Mouse (Mus musculus): ENCODE measurements at regions not wholly inside any gene's neighbourhood (a gene's known extent, or its start where the extent isn't known, plus 50 kb on each side); places are given as distances from the start of the nearest gene placed in this dataset.

DNA sequence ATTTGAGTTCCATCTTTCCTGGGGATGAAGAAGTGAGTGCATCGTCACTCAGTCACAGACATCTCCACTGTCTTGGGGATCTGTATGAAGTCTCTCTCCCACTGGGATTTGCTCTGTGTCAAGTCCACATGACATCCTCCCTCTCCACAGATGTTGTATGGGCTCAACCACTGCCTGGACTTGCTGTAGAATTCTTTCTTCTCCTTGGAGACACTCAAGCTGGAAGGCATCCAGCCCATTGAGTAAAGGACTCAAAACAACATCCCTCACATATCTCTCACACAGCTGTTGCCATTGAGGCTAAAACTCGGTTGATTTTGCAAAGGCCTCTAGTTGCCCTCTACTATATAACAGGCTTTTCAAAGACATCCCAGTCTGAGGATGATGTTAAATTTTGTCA is 71.0 kb upstream of the Rxfp2 start:
- ATAC-seq (ENCODE audit: low FRiP score, low TSS enrichment), result no peak
- Histone ChIP-seq H3K4me1 (ENCODE audit: control insufficient read depth, insufficient read depth, low read length) (no peaks in the 10 kb centered on the region), H3K27ac (ENCODE audit: low read depth, low read length) (no peak overlapping the region), H3K9ac (ENCODE audit: low read depth, low read length) (no peak overlapping the region), H3K4me3 (ENCODE audit: low read length) (no peak overlapping the region), H3K4me2 (replicated peaks; ENCODE audit: low read depth, low read length) (no peak overlapping the region), H3K9me3 (ENCODE audit: control insufficient read depth, low read length) (no peaks in the 10 kb centered on the region), H3K36me3 (ENCODE audit: control insufficient read depth, insufficient read depth, low read length) (no peaks in the 10 kb centered on the region), H3K27me3 (ENCODE audit: control insufficient read depth, insufficient read depth, low read length) (no peaks in the 10 kb centered on the region)
- WGBS, result 59% methylated on average over 2 of the region's 2 CpGs

DNA sequence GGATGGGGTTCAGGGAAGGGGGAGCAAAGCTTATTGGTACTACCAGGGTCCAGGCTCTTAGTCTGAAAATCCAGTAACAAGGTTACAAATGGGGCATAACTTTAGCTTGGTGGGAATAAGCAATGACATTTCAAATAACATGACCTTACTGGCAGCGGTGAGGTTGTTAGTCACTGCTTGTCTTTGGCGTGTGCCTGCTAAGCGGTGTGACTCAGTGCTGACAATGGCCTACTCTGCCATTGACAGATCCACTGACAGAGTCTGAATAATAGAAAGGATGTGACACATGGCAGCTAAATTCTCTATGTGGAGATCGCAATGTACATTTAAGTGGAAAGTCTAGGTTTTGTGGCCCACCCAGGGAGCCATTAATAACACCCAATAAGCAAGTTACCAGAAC is 61.5 kb upstream of the Rxfp2 start:
- H3K36me3 ChIP-seq (ENCODE audit: control insufficient read depth, insufficient read depth, low read length), result no peaks in the 10 kb centered on the region
- H3K27me3 ChIP-seq (ENCODE audit: control insufficient read depth, insufficient read depth, low read length), result no peaks in the 10 kb centered on the region
- no peak for ATAC-seq (ENCODE audit: low FRiP score, low TSS enrichment)
- 88% methylated on average over 4 of the region's 4 CpGs for WGBS
- H3K27ac ChIP-seq (ENCODE audit: low read depth, low read length), result no peak overlapping the region
- H3K4me1 ChIP-seq (ENCODE audit: control insufficient read depth, insufficient read depth, low read length), result no peaks in the 10 kb centered on the region
- H3K9ac ChIP-seq (ENCODE audit: low read depth, low read length), result no peak overlapping the region
- no peaks in the 10 kb centered on the region for H3K9me3 ChIP-seq (ENCODE audit: control insufficient read depth, low read length)
- no peak overlapping the region for H3K4me2 ChIP-seq (replicated peaks; ENCODE audit: low read depth, low read length)
- no peak overlapping the region for H3K4me3 ChIP-seq (ENCODE audit: low read length)

DNA sequence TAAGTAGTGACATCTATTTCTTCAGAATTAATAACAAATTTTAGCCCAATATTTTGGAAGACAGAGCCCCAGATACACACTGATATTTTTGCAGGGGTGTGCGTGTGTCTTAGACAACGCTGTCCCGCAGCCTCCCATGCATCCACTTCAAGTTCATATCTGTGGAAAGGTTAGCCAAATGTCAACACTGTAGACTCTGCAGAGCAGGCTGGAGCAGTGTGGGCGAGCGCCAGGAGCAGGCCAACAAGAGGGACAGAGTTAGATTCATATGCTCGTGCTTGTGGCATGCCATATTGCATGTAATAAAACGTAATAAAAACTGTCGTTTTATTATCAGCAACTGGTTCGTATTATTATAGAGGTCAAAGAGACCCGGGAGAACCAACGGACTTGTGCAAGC is 57.3 kb upstream of the Rxfp2 start:
- peak; percentile 73; the same call in 1 of the 2 replicates for ATAC-seq (ENCODE audit: low FRiP score, low TSS enrichment)
- H3K9ac ChIP-seq (ENCODE audit: low read depth, low read length), result no peak overlapping the region
- no peaks in the 10 kb centered on the region for H3K27me3 ChIP-seq (ENCODE audit: control insufficient read depth, insufficient read depth, low read length)
- WGBS, result 71% methylated on average over 11 of the region's 11 CpGs
- no peaks in the 10 kb centered on the region for H3K9me3 ChIP-seq (ENCODE audit: control insufficient read depth, low read length)
- no peak overlapping the region for H3K27ac ChIP-seq (ENCODE audit: low read depth, low read length)
- H3K4me3 ChIP-seq (ENCODE audit: low read length), result no peak overlapping the region
- no peaks in the 10 kb centered on the region for H3K36me3 ChIP-seq (ENCODE audit: control insufficient read depth, insufficient read depth, low read length)
- no peak overlapping the region for H3K4me2 ChIP-seq (replicated peaks; ENCODE audit: low read depth, low read length)
- no peaks in the 10 kb centered on the region for H3K4me1 ChIP-seq (ENCODE audit: control insufficient read depth, insufficient read depth, low read length)

DNA sequence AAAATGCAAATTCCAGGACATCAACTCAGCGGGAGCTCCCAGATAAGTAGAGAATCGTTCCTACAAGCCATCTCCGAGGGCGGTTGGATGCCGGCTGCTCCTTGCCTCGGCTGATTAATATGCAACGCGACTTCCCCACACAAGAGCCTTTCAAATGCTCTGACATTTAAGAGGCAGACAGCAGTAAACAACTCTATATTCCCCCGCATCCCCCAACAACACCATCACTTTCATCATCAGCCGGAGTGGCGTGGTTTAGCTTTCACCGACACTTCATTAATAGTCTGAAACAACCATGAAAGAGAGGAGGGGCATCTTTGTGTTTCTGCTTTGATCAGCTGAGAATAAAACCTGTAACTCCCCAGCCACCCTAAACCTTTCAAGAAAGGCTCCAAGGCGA is 53.7 kb upstream of the Rxfp2 start:
- Histone ChIP-seq H3K4me2 (replicated peaks; ENCODE audit: low read depth, low read length) (peak overlapping the region; percentile 24; the same call in 1 of the 2 replicates), H3K27me3 (ENCODE audit: control insufficient read depth, insufficient read depth, low read length) (no peaks in the 10 kb centered on the region), H3K36me3 (ENCODE audit: control insufficient read depth, insufficient read depth, low read length) (no peaks in the 10 kb centered on the region), H3K9me3 (ENCODE audit: control insufficient read depth, low read length) (no peaks in the 10 kb centered on the region), H3K4me1 (ENCODE audit: control insufficient read depth, insufficient read depth, low read length) (no peaks in the 10 kb centered on the region), H3K27ac (ENCODE audit: low read depth, low read length) (no peak overlapping the region), H3K9ac (ENCODE audit: low read depth, low read length) (0 out of 2 replicates have a peak overlapping the region, but pooled peaks have one; percentile 7), H3K4me3 (ENCODE audit: low read length) (no peak overlapping the region)
- 13% methylated on average over 13 of the region's 13 CpGs for WGBS
- ATAC-seq (ENCODE audit: low FRiP score, low TSS enrichment), result no peak

All from kidney, embryonic 14.5 days (tissue).